ENCODE assay signal across 8 mouse cellular contexts in genomic region chr9:44134101-44134850, GRCm38 (mm10). TPM values are rescaled to one million over a fixed set of nuclear protein-coding genes. Genes with fewer than 3 reads are reported as not detected.
DNase-seq lines count a peak whose midpoint lies in the region; ATAC-seq and TF ChIP-seq lines count a peak whose summit lies in the region.
"Had no signal": no experiment of that assay in that cellular context is flagged by ENCODE, and none has a peak within 500 bp of the region (broad histone marks: within the 10 kb centered on the region; RNA-seq: fewer than 3 reads in every experiment).

Gene Mcam (plus strand): TSS chr9:44134469.

- no peak within 1 kb of the TSS for H3K27ac ChIP-seq in MEL (ENCODE audit: control insufficient read depth, low read depth, low read length)
- peak within 1 kb of the TSS; percentile 74 for H3K27ac ChIP-seq in embryonic facial prominence, embryonic 14.5 days (replicated peaks; ENCODE audit: low read depth, low read length)
- peak within 1 kb of the TSS; percentile 96 for H3K27ac ChIP-seq in heart, embryonic 15.5 days
- peak within 1 kb of the TSS; percentile 93 for H3K27ac ChIP-seq in lung, embryonic 16.5 days (ENCODE audit: low read length)
- H3K27ac ChIP-seq in small intestine, adult 2 months (ENCODE audit: insufficient read depth, low read depth, low read length): peak within 1 kb of the TSS; percentile 74
- H3K27ac ChIP-seq: macrophage had no signal

- 4% methylated on average over 12 of the region's 55 CpGs for WGBS in embryonic facial prominence, embryonic 14.5 days
- WGBS in heart, embryonic 15.5 days: under 1% methylated on average over 54 of the region's 55 CpGs
- under 1% methylated on average over 44 of the region's 55 CpGs for WGBS in lung, embryonic 16.5 days
- WGBS in small intestine, adult 2 months: 2% methylated on average over 54 of the region's 55 CpGs

- TF ChIP-seq EP300 in MEL (IDR thresholded peaks at IDR 0.05; ENCODE audit: low read depth in 1 of 2, low read length in 2 of 2): no peak

- no peaks in the 10 kb centered on the region for H3K79me2 ChIP-seq in MEL (ENCODE audit: control insufficient read depth, insufficient read depth, low read length, poor library complexity)

- TF ChIP-seq RAD21 in MEL (IDR thresholded peaks at IDR 0.05; ENCODE audit: low read depth, low read length): no peak

- no peak within 1 kb of the TSS for H3K9ac ChIP-seq in MEL (ENCODE audit: control insufficient read depth, low read depth, low read length, poor library complexity, severe bottlenecking)
- peak within 1 kb of the TSS; percentile 73 for H3K9ac ChIP-seq in embryonic facial prominence, embryonic 14.5 days (ENCODE audit: low read depth, low read length)
- peak within 1 kb of the TSS; percentile 89 for H3K9ac ChIP-seq in heart, embryonic 15.5 days
- H3K9ac ChIP-seq in lung, embryonic 16.5 days (ENCODE audit: low read length): peak within 1 kb of the TSS; percentile 72

- peak; percentile 41 for ATAC-seq in embryonic facial prominence, embryonic 14.5 days (ENCODE audit: low read depth)
- peak; percentile 41 for ATAC-seq in heart, embryonic 15.5 days (replicated peaks; ENCODE audit: insufficient number of reproducible peaks, insufficient read depth, low FRiP score, low read depth)
- peak; percentile 27 for ATAC-seq in lung, embryonic 16.5 days (ENCODE audit: low read depth)

- H3K4me2 ChIP-seq in embryonic facial prominence, embryonic 14.5 days (ENCODE audit: low read depth, low read length): peak within 1 kb of the TSS; percentile 90
- peak within 1 kb of the TSS; percentile 74 for H3K4me2 ChIP-seq in heart, embryonic 15.5 days
- H3K4me2 ChIP-seq in lung, embryonic 16.5 days (ENCODE audit: low read depth, low read length): peak within 1 kb of the TSS; percentile 76

- DNase-seq in MEL (ENCODE audit: low read depth, low spot score): peak; percentile 34
- peak; percentile 79 for DNase-seq in adrenal gland, postnatal 25 days
- peak; percentile 79 for DNase-seq in embryonic facial prominence, embryonic 14.5 days (ENCODE audit: low spot score)
- peak; percentile 86 for DNase-seq in kidney, postnatal 14 days

- H3K4me1 ChIP-seq in MEL (ENCODE audit: control insufficient read depth in 1 of 2, insufficient read depth in 2 of 2, low read length in 2 of 2): peaks cover 0 to 12% of the 10 kb centered on the region in 2 experiments; a peak in 3 of 4 replicates
- peaks cover 29% of the 10 kb centered on the region; the same call in 1 of the 2 replicates for H3K4me1 ChIP-seq in embryonic facial prominence, embryonic 14.5 days (ENCODE audit: control insufficient read depth, insufficient read depth, low read length)
- H3K4me1 ChIP-seq in heart, embryonic 15.5 days (replicated peaks): peaks cover 84% of the 10 kb centered on the region
- peaks cover 45% of the 10 kb centered on the region for H3K4me1 ChIP-seq in lung, embryonic 16.5 days (replicated peaks; ENCODE audit: control insufficient read depth, insufficient read depth, low read length)
- H3K4me1 ChIP-seq in small intestine, adult 2 months (ENCODE audit: control insufficient read depth, insufficient read depth, insufficient read length, low read length): peaks cover 16% of the 10 kb centered on the region

- H3K4me3 ChIP-seq in MEL (ENCODE audit: control insufficient read depth in 1 of 2, insufficient read depth in 1 of 2, low read depth in 2 of 2, low read length in 2 of 2): peak within 1 kb of the TSS in 1 of 2 experiments; percentile 5; a peak in 1 of 4 replicates
- peak within 1 kb of the TSS; percentile 68 for H3K4me3 ChIP-seq in embryonic facial prominence, embryonic 14.5 days (ENCODE audit: low read depth, low read length)
- peak within 1 kb of the TSS; percentile 83 for H3K4me3 ChIP-seq in heart, embryonic 15.5 days
- peak within 1 kb of the TSS; percentile 68 for H3K4me3 ChIP-seq in lung, embryonic 16.5 days (ENCODE audit: low read length)
- H3K4me3 ChIP-seq in small intestine, adult 2 months (ENCODE audit: low read depth, low read length): peak within 1 kb of the TSS; percentile 73

- peaks cover 22 to 24% of the 10 kb centered on the region in 2 experiments for H3K27me3 ChIP-seq in MEL (ENCODE audit: control insufficient read depth in 1 of 2, insufficient read depth in 2 of 2, low read length in 2 of 2)
- peaks cover 8% of the 10 kb centered on the region; the same call in 1 of the 2 replicates for H3K27me3 ChIP-seq in embryonic facial prominence, embryonic 14.5 days (replicated peaks; ENCODE audit: control insufficient read depth, insufficient read depth, low read length)
- H3K27me3 ChIP-seq in heart, embryonic 15.5 days: no peaks in the 10 kb centered on the region
- peaks cover 7% of the 10 kb centered on the region for H3K27me3 ChIP-seq in lung, embryonic 16.5 days (ENCODE audit: control insufficient read depth, insufficient read depth, low read depth, low read length)
- H3K27me3 ChIP-seq in small intestine, adult 2 months (ENCODE audit: control insufficient read depth, insufficient read depth, low read length): peaks cover 32% of the 10 kb centered on the region

- peaks cover 0 to 6% of the 10 kb centered on the region in 2 experiments; a peak in 1 of 4 replicates for H3K36me3 ChIP-seq in MEL (ENCODE audit: control insufficient read depth in 1 of 2, insufficient read depth in 2 of 2, low read length in 2 of 2)
- peaks cover 15% of the 10 kb centered on the region; the same call in 1 of the 2 replicates for H3K36me3 ChIP-seq in embryonic facial prominence, embryonic 14.5 days (ENCODE audit: control insufficient read depth, insufficient read depth, low read length)
- peaks cover 21% of the 10 kb centered on the region for H3K36me3 ChIP-seq in heart, embryonic 15.5 days
- no peaks in the 10 kb centered on the region for H3K36me3 ChIP-seq in lung, embryonic 16.5 days (ENCODE audit: control insufficient read depth, insufficient read depth, low read length)
- H3K36me3 ChIP-seq in small intestine, adult 2 months (ENCODE audit: control insufficient read depth, insufficient read depth, low read length): no peaks in the 10 kb centered on the region

- H3K9me3 ChIP-seq in MEL (replicated peaks; ENCODE audit: insufficient read depth, low read length): no peaks in the 10 kb centered on the region
- no peaks in the 10 kb centered on the region for H3K9me3 ChIP-seq in embryonic facial prominence, embryonic 14.5 days (ENCODE audit: control insufficient read depth, low read length)
- no peaks in the 10 kb centered on the region for H3K9me3 ChIP-seq in heart, embryonic 15.5 days (replicated peaks)
- H3K9me3 ChIP-seq in lung, embryonic 16.5 days (ENCODE audit: control insufficient read depth, low read length): no peaks in the 10 kb centered on the region

- no peak for TF ChIP-seq POLR2A in MEL (IDR thresholded peaks at IDR 0.05; ENCODE audit: control insufficient read depth in 1 of 2, insufficient read depth in 1 of 2, low read depth in 1 of 2, low read length in 2 of 2, poor library complexity in 1 of 2)
- TF ChIP-seq POLR2A in small intestine, adult 2 months (IDR thresholded peaks at IDR 0.05; ENCODE audit: low read depth, low read length): peak; percentile 21; the same call in 1 of the 2 replicates

- no peak for TF ChIP-seq CTCF in MEL (IDR thresholded peaks at IDR 0.05 in 2 of 3, conservative IDR thresholded peaks at IDR 0.05 in 1 of 3; ENCODE audit: control insufficient read depth in 1 of 3, insufficient read depth in 1 of 3, low read depth in 2 of 3, low read length in 3 of 3, poor library complexity in 1 of 3, severe bottlenecking in 1 of 3)
- no peak for TF ChIP-seq CTCF in small intestine, adult 2 months (IDR thresholded peaks at IDR 0.05; ENCODE audit: extremely low read depth, insufficient read length, insufficient replicate concordance, low read depth, low read length)

TF ChIP-seq in MEL, 35 proteins besides CTCF, POLR2A, EP300 and RAD21:
- TF ChIP-seq ETS1 (IDR thresholded peaks at IDR 0.05; ENCODE audit: low read depth, low read length) (no peak), HCFC1 (IDR thresholded peaks at IDR 0.05; ENCODE audit: low read depth, low read length) (no peak), GATA1 (IDR thresholded peaks at IDR 0.05; ENCODE audit: low read depth, low read length) (no peak), USF2 (IDR thresholded peaks at IDR 0.05; ENCODE audit: borderline replicate concordance in 1 of 2, insufficient read depth in 1 of 2, low read depth in 1 of 2, low read length in 2 of 2) (no peak), NRF1 (IDR thresholded peaks at IDR 0.05; ENCODE audit: insufficient read depth, low read depth, low read length, poor library complexity, severe bottlenecking) (no peak), CHD1 (IDR thresholded peaks at IDR 0.05; ENCODE audit: low read depth, low read length) (no peak), POLR2AphosphoS2 (IDR thresholded peaks at IDR 0.05; ENCODE audit: low read length) (no peak), POLR2AphosphoS5 (IDR thresholded peaks at IDR 0.05; ENCODE audit: borderline replicate concordance, low read depth, low read length) (no peak), MAFK (IDR thresholded peaks at IDR 0.05; ENCODE audit: borderline replicate concordance, low read depth, low read length) (no peak), MYB (IDR thresholded peaks at IDR 0.05; ENCODE audit: low read depth, low read length) (no peak), JUND (IDR thresholded peaks at IDR 0.05; ENCODE audit: low read depth, low read length) (no peak), E2F4 (IDR thresholded peaks at IDR 0.05; ENCODE audit: borderline replicate concordance, low read depth, low read length) (no peak), MAZ (IDR thresholded peaks at IDR 0.05; ENCODE audit: low read depth, low read length) (no peak), MXI1 (IDR thresholded peaks at IDR 0.05; ENCODE audit: low read depth, low read length) (no peak), TAL1 (IDR thresholded peaks at IDR 0.05; ENCODE audit: low read length) (no peak), ZMIZ1 (IDR thresholded peaks at IDR 0.05; ENCODE audit: low read depth, low read length) (no peak), RCOR1 (IDR thresholded peaks at IDR 0.05; ENCODE audit: low read depth, low read length) (no peak), USF1 (IDR thresholded peaks at IDR 0.05; ENCODE audit: low read depth, low read length) (no peak), ZC3H11A (IDR thresholded peaks at IDR 0.05; ENCODE audit: low read depth, low read length) (no peak), ELF1 (IDR thresholded peaks at IDR 0.05; ENCODE audit: low read depth, low read length) (no peak)

RNA-seq across cellular contexts. Expression of gene Mcam, which starts in this region (rescaled TPM):
- 0.10 and 0.15 TPM in 2 replicates for total RNA-seq in MEL (2012; rRNA removed)
- polyA plus RNA-seq in MEL (2012; ENCODE audit: insufficient read depth in 1 of 2, insufficient read length in 2 of 2, low read depth in 1 of 2, low replicate concordance in 2 of 2, missing spikeins in 1 of 2): under 1 TPM in 1 of 2 experiments, not detected in 1; 0.88 TPM
- 32.2 and 32.9 TPM in 2 replicates for total RNA-seq in adrenal gland, postnatal 25 days (2021)
- 47.0 and 47.5 TPM in 2 replicates for polyA plus RNA-seq in embryonic facial prominence, embryonic 14.5 days (2014; fragmentation: Nextera tagmentation; extraction: Ambion mirVana)
- 93.4 and 102 TPM in 2 replicates for polyA plus RNA-seq in heart, embryonic 15.5 days (2015; fragmentation: Nextera tagmentation; extraction: Ambion mirVana)
- polyA plus RNA-seq in lung, embryonic 16.5 days (2015; fragmentation: Nextera tagmentation; extraction: Ambion mirVana): 99.1 and 104 TPM in 2 replicates
- polyA plus RNA-seq in small intestine, adult 2 months (2012; rRNA removed): 14.2 and 14.3 TPM in 2 replicates
- polyA plus RNA-seq: macrophage had no signal

Comparison
In these comparisons a context has a peak if more than half of its experiments do, and no peak if none do; other contexts are left out.
1. RNA of gene Mcam (total RNA-seq): 32.2 to 32.9 TPM in adrenal gland, postnatal 25 days; 0.10 to 0.15 TPM in MEL; every median in the first group is over 10 times any median in the second.
2. Peak in DNase-seq in MEL; RNA of the gene not detected or under 1 TPM.
3. DNase-seq: peak in every context shown above with its lines; median percentile 86 in kidney, postnatal 14 days; 79 in adrenal gland, postnatal 25 days; 79 in embryonic facial prominence, embryonic 14.5 days; 34 in MEL.
4. Peak in every context shown above with its lines, with median percentiles within 50 percentile points of each other: ATAC-seq and H3K4me2 ChIP-seq.